Mouse (Mus musculus) liver, embryonic 14.5 days (tissue): ENCODE data around the gene Bpifb5.
"Not testable (repeated sequence)": the region's sequence is repeated elsewhere in the genome, so short reads cannot be mapped to it uniquely, and the experiment has no call there.

ENCODE experiments used
- CTCF ChIP-seq: IDR thresholded peaks from 2 replicates; pipeline ENCODE4 v1.5.1; 2016; ENCODE audit warnings: antibody characterized with exemption, low read depth, control low read depth
- EP300 ChIP-seq: IDR thresholded peaks from 2 replicates; pipeline ENCODE4 v1.6.1; 2016; ENCODE audit warnings: antibody characterized with exemption, low read depth

DNA sequence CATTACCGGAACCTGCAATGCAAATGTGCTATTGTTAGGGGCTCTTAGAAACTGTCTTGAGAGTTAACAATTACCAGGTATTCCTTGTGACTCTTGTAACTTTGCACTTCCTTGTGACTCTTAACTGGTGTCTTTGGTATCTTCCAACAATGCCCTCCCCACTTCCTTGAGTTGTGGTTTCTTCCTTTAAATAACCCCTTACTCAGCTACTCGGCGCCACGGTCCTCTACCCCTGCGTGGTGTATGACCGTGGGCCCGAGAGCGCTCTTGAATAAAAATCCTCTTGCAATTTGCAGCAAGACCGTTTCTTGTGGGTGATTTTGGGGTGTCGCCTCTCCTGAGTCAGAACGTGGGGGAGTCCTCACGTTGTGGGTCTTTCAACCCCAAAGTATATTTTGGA is 19.2 kb downstream of the Bpifb5 start:
- TF ChIP-seq CTCF, EP300: not testable (repeated sequence)
